Mouse (Mus musculus) right cerebral cortex, adult 2 months (tissue): Measurements from ENCODE around the gene 0610009B22Rik.
"Not testable (repeated sequence)": the region's sequence is repeated elsewhere in the genome, so short reads cannot be mapped to it uniquely, and the experiment has no call there.

Source experiments
- DNase-seq, 2 experiments: peaks; one replicate each; pipeline ENCODE4 v3.0.0; 2021 to 2022; ENCODE audit warnings: low spot score in 2 of 2

The 0610009B22Rik gene

GRCm38 (mm10) chr11:51688330-51689328, at the start of gene 0610009B22Rik:
0610009B22Rik (minus strand) TSS chr11:51688874.
- DNase-seq, result peak; percentile 99 to 100

- DNase-seq, result not testable (repeated sequence)
Observed at GRCm38 (mm10) chr11:51734218-51734617, 45.5 kb upstream of the 0610009B22Rik start.

DNA sequence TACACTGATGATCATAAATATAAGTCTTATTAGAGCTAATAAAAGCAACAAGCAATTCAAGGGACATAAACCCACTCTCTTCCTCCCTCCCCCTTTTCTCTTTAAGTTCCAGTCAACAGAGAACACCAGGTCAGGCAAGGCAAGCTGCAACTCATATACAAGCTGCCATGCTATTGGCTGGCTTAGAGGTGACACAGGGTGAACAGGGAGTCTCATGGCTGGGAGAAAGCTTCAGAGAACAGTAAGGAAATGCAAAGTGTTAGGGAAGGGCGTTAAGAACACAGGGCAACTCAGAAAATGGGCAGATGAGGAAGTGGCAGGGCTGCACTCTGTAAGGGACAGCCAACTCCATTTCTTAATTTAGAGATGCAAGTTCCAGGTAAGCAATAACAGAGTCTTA, 44.2 kb upstream of the 0610009B22Rik start:
- no peak for DNase-seq

DNA sequence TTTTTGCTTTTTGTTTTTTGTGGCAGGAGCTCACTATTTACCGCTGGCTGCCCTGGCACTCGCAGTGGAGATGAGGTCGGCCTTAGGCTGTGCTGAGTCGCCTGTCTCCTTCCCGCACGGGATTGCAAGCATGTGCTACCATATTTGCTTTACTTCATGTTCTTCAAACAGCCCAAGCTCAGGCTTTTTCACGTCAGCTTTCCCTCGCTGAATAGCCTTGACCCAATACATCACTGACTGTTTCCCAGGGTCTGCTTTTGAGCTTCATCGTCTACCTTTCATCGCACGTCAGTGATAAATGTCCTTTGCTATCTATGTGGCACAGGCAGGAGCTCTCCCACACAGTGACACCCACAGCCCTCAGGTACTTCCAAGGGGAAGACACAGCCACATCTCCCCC, 32.4 kb upstream of the 0610009B22Rik start:
- DNase-seq, result no peak

DNA sequence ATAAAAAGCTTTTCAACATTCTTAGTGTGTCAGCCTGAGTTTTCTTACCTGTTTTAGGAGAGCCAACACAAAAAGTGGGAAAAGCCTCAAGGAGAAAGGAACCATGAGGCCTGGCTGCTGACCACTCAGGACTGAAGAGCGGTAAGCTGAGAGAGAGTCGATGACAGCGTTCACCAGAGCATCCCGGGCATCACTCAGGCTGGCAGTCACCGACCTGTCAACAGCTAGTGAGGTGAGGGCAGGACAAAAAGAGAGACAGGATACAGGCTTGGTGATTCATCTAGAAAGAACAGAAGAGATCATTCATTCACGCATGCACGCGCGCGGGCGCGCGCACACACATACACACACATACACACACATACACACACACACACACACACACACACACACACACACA, 18.4 kb upstream of the 0610009B22Rik start:
- no peak for DNase-seq

DNA sequence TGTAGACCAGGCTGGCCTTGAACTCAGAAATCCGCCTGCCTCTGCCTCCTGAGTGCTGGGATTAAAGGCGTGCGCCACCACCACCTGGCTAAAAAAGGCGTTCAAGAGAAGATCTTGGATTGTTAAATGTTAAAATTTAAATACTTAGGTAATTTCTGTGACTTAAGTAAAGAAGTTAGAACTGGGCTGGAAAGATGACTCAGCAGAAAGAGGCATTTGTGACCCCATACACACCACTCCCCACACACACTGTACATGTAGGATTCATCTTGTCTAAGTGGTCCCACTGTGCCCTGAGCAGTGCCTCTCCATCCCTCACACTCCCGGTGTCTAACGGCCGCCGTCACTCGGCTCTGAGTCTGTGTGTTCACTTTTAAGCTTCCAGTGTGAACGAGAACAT, 17.8 kb upstream of the 0610009B22Rik start:
- no peak for DNase-seq

DNA sequence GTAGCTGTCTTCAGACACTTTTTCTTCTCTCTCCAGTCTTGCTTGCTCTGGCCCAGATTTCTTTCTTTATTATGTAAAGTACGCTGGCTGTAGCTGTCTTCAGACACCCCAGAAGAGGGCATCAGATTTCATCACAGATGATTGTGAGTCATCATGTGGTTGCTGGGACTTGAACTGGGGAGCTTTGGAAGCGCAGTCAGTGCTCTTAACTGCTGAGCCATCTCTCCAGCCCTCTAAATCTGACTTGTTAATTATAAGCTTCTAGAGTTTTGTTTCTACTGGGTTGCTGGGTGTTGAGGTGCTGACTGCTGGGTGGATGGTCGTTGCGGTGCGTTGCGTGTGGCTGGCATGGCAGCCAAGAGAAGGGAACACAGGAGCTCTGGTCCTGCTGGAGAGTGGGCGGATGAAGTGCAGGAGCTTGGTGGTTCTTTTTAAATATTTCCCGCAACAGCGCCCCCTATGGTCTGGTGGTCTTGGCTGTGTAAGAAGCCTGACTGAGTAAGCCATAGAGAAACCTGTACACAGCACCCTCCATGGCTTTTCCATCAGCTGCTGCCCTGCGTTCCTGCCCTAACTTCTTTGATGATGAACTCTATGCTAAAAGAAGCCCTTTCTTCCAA, 14.8 kb upstream of the 0610009B22Rik start:
- DNase-seq, result peak in 1 of 2 experiments; percentile 10

DNA sequence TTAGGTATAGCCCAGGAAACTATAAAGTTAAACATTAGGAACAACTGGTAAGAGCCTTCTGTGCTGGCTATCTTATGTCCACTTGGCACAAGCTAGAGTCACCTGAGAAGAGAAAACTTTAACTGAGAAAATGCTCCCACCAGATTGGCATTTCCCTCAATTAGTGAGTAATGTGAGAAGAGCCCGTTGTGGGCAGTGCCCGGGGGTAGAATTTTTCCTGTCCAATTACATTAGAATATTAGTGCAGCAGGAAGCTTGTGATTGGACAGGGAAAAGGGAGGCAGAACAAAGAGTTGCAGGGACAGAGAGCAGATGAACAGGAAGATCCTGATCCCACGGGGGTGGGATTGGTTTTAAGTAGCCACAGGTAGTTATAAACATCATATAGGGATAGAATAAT, 14.2 kb upstream of the 0610009B22Rik start:
- no peak for DNase-seq

DNA sequence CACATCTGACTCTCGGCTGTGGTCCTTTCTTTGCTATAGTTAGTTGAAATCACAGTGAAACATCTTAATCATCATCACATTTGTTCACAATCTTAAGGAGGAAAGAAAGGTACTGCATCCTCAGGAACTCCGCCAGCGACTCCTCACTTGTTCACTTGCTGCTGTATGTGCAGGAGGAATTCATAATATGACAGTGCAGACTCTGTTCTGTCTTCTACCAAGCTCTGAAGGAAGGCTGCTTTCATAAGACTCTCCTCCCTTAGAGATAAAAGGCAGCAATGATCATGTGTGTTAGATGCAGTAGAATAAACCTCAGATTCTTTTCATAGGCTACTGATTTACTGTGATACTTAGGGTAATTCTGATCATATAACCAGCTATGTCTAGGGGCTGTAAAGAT, 6.3 kb upstream of the 0610009B22Rik start:
- no peak for DNase-seq

GRCm38 (mm10) chr11:51690597-51690996, 1.9 kb upstream of the 0610009B22Rik start:
- DNase-seq, result not testable (repeated sequence)

DNA sequence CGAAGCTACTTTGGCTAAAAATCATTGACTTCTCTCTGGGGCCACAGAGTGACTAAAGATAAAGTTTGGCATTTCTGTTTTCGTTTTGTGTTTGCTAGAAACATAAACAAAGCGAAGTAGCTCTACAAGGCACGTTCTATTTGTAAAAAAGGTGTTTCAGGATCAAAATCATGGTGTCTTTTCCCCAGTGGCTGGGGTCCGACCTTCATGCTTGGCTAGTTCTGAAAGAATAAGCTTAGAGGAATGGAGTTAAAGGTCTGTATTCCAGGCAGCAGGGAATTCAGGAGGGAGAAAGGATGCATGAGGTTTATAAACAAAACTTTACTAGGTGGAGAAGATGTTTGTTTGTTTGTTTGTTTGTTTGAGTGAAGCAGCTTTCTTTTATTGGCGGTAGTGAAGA, 669 bp upstream of the 0610009B22Rik start:
- DNase-seq, result no peak

DNA sequence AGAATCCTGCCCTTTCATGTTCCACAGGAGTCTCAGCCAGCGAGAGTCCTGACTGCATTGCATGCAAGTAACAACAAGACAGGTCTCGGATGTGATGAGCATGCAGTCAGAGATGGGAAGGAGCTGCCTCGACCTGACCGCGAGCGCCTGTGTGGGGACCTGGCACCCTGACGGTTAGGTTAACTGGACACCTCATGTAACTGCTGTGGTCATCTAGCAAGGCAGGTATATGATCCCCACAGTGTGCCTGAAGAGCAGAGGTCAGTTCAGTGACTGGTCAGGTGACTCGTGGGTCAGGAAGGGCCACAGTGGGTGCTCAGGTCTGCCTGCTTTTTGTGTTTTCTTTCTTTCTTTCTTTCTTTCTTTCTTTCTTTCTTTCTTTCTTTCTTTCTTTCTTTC, 6.7 kb downstream of the 0610009B22Rik start:
- no peak for DNase-seq

GRCm38 (mm10) chr11:51681324-51681975, 7.2 kb downstream of the 0610009B22Rik start:
- peak; percentile 87 to 95 for DNase-seq

- no peak for DNase-seq
Observed at GRCm38 (mm10) chr11:51679466-51679865, 9.2 kb downstream of the 0610009B22Rik start.

DNA sequence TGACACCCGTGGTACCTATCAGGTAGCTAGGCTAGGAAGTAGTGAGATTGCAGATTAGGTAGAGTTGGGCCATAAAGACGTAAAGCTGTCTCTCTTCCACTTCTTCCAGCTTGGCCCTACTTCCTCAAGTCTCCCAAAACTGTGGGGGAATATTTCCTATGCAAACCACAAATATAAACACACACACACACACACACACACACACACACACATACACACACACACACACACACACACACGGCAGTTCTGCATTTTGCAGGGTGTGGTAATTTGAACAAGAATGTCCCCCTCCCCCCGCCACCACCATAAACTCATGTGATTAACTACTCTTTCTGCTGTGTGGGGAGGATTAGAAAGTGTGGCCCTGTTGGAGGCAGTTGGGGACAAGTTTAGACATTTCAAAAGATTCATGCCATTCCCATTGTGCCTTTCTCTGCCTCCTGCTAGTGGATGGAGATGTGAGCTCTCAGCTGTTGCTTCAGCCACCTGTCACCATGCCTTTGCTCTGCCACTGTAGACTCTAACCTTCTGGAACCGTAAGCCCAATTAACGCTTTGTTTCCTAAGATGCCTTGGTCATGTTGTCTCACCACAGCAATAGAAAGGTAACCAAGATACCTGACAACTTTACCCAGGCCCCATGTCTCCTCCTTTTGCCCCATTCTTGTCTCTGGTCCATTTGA, 10.8 kb downstream of the 0610009B22Rik start:
- DNase-seq, result no peak

GRCm38 (mm10) chr11:51675386-51675785, 13.3 kb downstream of the 0610009B22Rik start:
- DNase-seq, result no peak

DNA sequence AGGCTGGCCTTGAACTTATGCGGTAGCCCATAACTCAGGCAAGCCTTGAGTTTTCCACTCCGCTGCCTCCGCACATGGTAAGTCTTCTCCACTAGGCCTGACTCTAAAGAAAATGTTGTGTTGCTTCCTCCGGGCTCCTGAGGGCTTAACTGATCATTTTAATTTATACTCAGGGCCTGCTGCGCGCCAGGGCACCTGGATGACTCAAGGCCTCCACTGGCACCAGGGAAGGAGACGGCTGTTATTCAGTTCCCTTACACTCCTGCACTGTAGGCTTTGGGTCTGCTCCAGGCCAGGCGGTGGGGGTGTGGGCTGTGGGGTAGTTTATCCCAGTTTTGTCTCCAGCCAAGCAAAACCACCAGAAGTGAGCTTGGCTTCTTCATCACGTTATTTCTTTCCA, 15.4 kb downstream of the 0610009B22Rik start:
- DNase-seq, result no peak

- DNase-seq, result no peak
Observed at GRCm38 (mm10) chr11:51671376-51671775, 17.3 kb downstream of the 0610009B22Rik start.

DNA sequence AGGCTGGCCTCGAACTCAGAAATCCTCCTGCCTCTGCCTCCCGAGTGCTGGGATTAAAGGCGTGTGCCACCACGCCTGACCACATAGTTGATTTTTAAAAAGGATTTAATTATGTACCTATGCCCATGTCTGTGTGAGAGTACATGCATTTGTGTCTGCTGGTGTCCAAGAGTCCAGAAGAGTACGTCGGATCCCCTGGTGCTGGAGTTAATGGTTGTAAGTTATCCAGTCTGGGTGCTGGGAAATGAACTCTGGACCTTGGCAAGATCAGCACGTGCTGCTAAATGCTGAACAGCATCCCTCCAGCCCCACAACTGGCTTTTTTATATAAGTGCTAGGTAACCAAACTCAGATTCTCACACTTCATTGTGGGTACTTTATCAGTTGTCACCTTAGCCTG, 17.8 kb downstream of the 0610009B22Rik start:
- DNase-seq, result no peak

GRCm38 (mm10) chr11:51664747-51665146, 23.9 kb downstream of the 0610009B22Rik start:
- not testable (repeated sequence) for DNase-seq

DNA sequence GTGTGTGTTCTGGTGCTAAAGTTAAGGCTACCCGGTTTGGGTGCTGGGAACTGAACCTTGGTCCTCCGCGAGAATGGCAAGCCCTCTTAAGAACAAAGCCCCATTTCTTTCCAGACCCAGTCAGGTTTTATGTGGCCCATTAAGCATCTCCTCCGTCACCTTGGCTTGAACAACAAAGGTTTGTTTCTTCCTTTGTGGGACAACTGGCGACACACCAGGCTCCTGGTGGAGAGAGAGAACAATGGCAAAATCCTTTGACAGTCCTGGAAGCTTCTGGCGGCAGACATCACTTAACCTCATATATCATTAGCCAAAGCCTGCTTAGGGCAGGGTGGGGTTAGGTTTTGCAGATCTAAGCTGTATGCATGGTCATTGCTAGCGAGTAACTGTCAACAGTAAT, 26.0 kb downstream of the 0610009B22Rik start:
- DNase-seq, result no peak

DNA sequence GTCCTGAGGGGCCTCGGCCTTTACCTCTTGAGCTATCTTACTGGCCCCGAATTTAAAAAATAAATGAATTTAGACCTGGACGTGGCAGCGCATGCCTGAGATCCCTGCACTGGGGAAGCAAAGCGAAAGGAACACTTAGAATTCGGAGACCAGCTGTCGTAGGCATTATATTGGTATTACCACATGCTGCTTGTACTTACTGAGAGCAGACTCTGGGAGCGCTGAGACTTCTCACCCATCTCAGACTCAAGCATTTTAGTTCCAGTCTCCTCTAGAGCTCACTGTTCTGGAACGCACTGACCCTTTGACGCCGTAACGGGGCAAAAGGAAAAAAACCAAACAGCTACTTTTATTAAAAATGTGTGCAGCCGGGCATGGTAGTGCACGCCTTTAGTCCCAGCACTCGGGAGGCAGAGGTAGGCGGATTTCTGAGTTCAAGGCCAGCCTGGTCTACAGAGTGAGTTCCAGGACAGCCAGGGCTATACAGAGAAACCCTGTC, 26.8 kb downstream of the 0610009B22Rik start:
- DNase-seq, result no peak
